Mouse (Mus musculus) CH12.LX (cell line): ENCODE measurements around the gene Tpcn1. TPM values are rescaled to one million over a fixed set of nuclear protein-coding genes. Genes with fewer than 3 reads are reported as not detected.

ENCODE experiments used
- DNase-seq: peaks from one replicate; pipeline ENCODE4 v3.0.0-alpha.2; 2013; ENCODE audit errors: extremely low read depth
- H3K27ac ChIP-seq: 2 replicates; pipeline ENCODE4 v1.5.1; 2012; ENCODE audit warnings: low read depth, mild to moderate bottlenecking, control low read depth, moderate library complexity; ENCODE audit not compliant: insufficient read depth
- H3K27me3 ChIP-seq: replicated peaks from 2 replicates; pipeline ENCODE3; 2012; ENCODE audit warnings: inconsistent platforms
- H3K36me3 ChIP-seq, 2 experiments: replicated peaks in 1 of 2; 2 replicates each; pipeline versions ENCODE3 to v1.6.1; 2012; ENCODE audit warnings: inconsistent platforms in 1 of 2, low read length in 1 of 2, mild to moderate bottlenecking in 1 of 2, mixed read lengths in 1 of 2, moderate library complexity in 1 of 2; ENCODE audit not compliant: control insufficient read depth in 1 of 2, insufficient read depth in 1 of 2
- H3K4me1 ChIP-seq, 2 experiments: 2 replicates each; pipeline ENCODE4 v1.6.1; 2012; ENCODE audit warnings: inconsistent platforms in 1 of 2, moderate library complexity in 1 of 2; ENCODE audit not compliant: insufficient read depth in 2 of 2, control insufficient read depth in 1 of 2
- H3K4me2 ChIP-seq: 2 replicates; pipeline ENCODE4 v1.6.1; 2012; ENCODE audit warnings: low read depth, mild to moderate bottlenecking, control low read depth; ENCODE audit not compliant: poor library complexity, insufficient read depth, severe bottlenecking
- H3K4me3 ChIP-seq, 3 experiments: fragments of 150-350 bp in 1 of 3; sonication (generic) in 1 of 3; replicated peaks in 1 of 3; 2 replicates each; pipeline versions ENCODE3 to v1.5.1; 2011 to 2012; ENCODE audit warnings: low read depth in 2 of 3, low read length in 2 of 3, mild to moderate bottlenecking in 2 of 3, moderate library complexity in 2 of 3, control low read depth in 1 of 3, improper control_type of control experiment in 1 of 3, inconsistent platforms in 1 of 3, mixed read lengths in 1 of 3; ENCODE audit not compliant: poor library complexity in 1 of 3
- H3K79me2 ChIP-seq: replicated peaks from 2 replicates; pipeline ENCODE4 v1.6.1; 2012; ENCODE audit warnings: mild to moderate bottlenecking, moderate library complexity; ENCODE audit not compliant: control insufficient read depth, poor library complexity, insufficient read depth, severe bottlenecking; ENCODE audit errors: extremely low read depth
- H3K9ac ChIP-seq: 2 replicates; pipeline ENCODE4 v1.6.1; 2012; ENCODE audit warnings: low read depth, mild to moderate bottlenecking, control low read depth, moderate library complexity; ENCODE audit not compliant: insufficient read depth
- H3K9me3 ChIP-seq: replicated peaks from 2 replicates; pipeline ENCODE3; 2012; ENCODE audit warnings: low read length, inconsistent platforms, mixed read lengths
- CHD1 ChIP-seq: IDR thresholded peaks from 2 replicates; pipeline ENCODE4 v1.6.1; 2012; ENCODE audit warnings: low read depth, low read length, improper control_type of control experiment, inconsistent platforms
- CHD2 ChIP-seq: IDR thresholded peaks from 2 replicates; pipeline ENCODE4 v1.6.1; 2011; ENCODE audit warnings: low read length, improper control_type of control experiment
- CTCF ChIP-seq, 2 experiments: IDR thresholded peaks in 1 of 2; conservative IDR thresholded peaks in 1 of 2; 2 replicates each; pipeline ENCODE4 v1.5.1; 2011 to 2012; ENCODE audit warnings: low read depth in 2 of 2, low read length in 2 of 2, improper control_type of control experiment in 1 of 2, inconsistent platforms in 1 of 2, mild to moderate bottlenecking in 1 of 2, moderate library complexity in 1 of 2
- E2F4 ChIP-seq: IDR thresholded peaks from 2 replicates; pipeline ENCODE4 v1.6.1; 2011; ENCODE audit warnings: low read depth, low read length, improper control_type of control experiment; ENCODE audit not compliant: insufficient replicate concordance
- EP300 ChIP-seq: IDR thresholded peaks from 2 replicates; pipeline ENCODE4 v1.6.1; 2011; ENCODE audit warnings: low read length, improper control_type of control experiment
- GABPA ChIP-seq: IDR thresholded peaks from 2 replicates; pipeline ENCODE4 v1.6.1; 2012; ENCODE audit warnings: low read depth, low read length, improper control_type of control experiment, inconsistent platforms; ENCODE audit not compliant: insufficient replicate concordance
- HCFC1 ChIP-seq: IDR thresholded peaks from 2 replicates; pipeline ENCODE4 v1.6.1; 2012; ENCODE audit warnings: low read depth, mild to moderate bottlenecking, inconsistent platforms, low read length, improper control_type of control experiment
- IRF4 ChIP-seq: IDR thresholded peaks from 2 replicates; pipeline ENCODE4 v1.6.1; 2014; ENCODE audit warnings: low read depth, mild to moderate bottlenecking, inconsistent platforms, low read length, improper control_type of control experiment
- JUN ChIP-seq: IDR thresholded peaks from 2 replicates; pipeline ENCODE4 v1.6.1; 2011; ENCODE audit warnings: low read depth, mild to moderate bottlenecking, low read length, improper control_type of control experiment, moderate library complexity; ENCODE audit not compliant: insufficient read depth
- JUND ChIP-seq: conservative IDR thresholded peaks from 2 replicates; pipeline ENCODE4 v1.6.1; 2011; ENCODE audit warnings: low read depth, low read length, improper control_type of control experiment
- KAT2A ChIP-seq: IDR thresholded peaks from 2 replicates; pipeline ENCODE4 v1.6.1; 2012; ENCODE audit warnings: low read length, improper control_type of control experiment, inconsistent platforms; ENCODE audit not compliant: insufficient replicate concordance
- MAFK ChIP-seq: IDR thresholded peaks from 2 replicates; pipeline ENCODE4 v1.6.1; 2011; ENCODE audit warnings: low read length, improper control_type of control experiment; ENCODE audit not compliant: insufficient replicate concordance
- MAX ChIP-seq: IDR thresholded peaks from 2 replicates; pipeline ENCODE4 v1.6.1; 2011; ENCODE audit warnings: low read length, improper control_type of control experiment
- MEF2A ChIP-seq: IDR thresholded peaks from 2 replicates; pipeline ENCODE4 v1.6.1; 2014; ENCODE audit warnings: low read depth, mild to moderate bottlenecking, inconsistent platforms, low read length, improper control_type of control experiment, borderline replicate concordance
- PAX5 ChIP-seq: IDR thresholded peaks from 2 replicates; pipeline ENCODE4 v1.6.1; 2012; ENCODE audit warnings: low read length, inconsistent platforms, mixed read lengths
- POLR2A ChIP-seq: IDR thresholded peaks from 2 replicates; pipeline ENCODE4 v1.6.1; 2011; ENCODE audit warnings: low read depth, mild to moderate bottlenecking, improper control_type of control experiment, low read length
- RAD21 ChIP-seq: IDR thresholded peaks from 2 replicates; pipeline ENCODE4 v1.6.1; 2011; ENCODE audit warnings: low read depth, mild to moderate bottlenecking, low read length, improper control_type of control experiment, moderate library complexity
- SMC3 ChIP-seq: IDR thresholded peaks from 2 replicates; pipeline ENCODE4 v1.6.1; 2011; ENCODE audit warnings: low read depth, low read length, improper control_type of control experiment
- TBP ChIP-seq: conservative IDR thresholded peaks from 2 replicates; pipeline ENCODE4 v1.6.1; 2011; ENCODE audit warnings: low read depth, low read length, improper control_type of control experiment
- UBTF ChIP-seq: IDR thresholded peaks from 2 replicates; pipeline ENCODE4 v1.6.1; 2012; ENCODE audit warnings: low read depth, mild to moderate bottlenecking, inconsistent platforms, low read length, improper control_type of control experiment, moderate library complexity
- USF1 ChIP-seq: IDR thresholded peaks from 2 replicates; pipeline ENCODE4 v1.6.1; 2014; ENCODE audit warnings: low read depth, mild to moderate bottlenecking, inconsistent platforms, low read length, improper control_type of control experiment
- USF2 ChIP-seq: conservative IDR thresholded peaks from 2 replicates; pipeline ENCODE4 v1.6.1; 2011; ENCODE audit warnings: low read depth, low read length, improper control_type of control experiment
- ZKSCAN1 ChIP-seq: IDR thresholded peaks from 2 replicates; pipeline ENCODE4 v1.6.1; 2012; ENCODE audit warnings: low read depth, inconsistent platforms, low read length, improper control_type of control experiment, borderline replicate concordance
- ZMIZ1 ChIP-seq: IDR thresholded peaks from 2 replicates; pipeline ENCODE4 v1.6.1; 2012; ENCODE audit warnings: low read depth, mild to moderate bottlenecking, inconsistent platforms, low read length, improper control_type of control experiment
- ZNF384 ChIP-seq: IDR thresholded peaks from 2 replicates; pipeline ENCODE4 v1.6.1; 2012; ENCODE audit warnings: low read depth, low read length, improper control_type of control experiment, inconsistent platforms
- dilution Hi-C: fragments of 300-500 bp; cut with MboI; formaldehyde crosslinking; loops from 2 replicates; pipeline ENCODE4 v1.14.3; 2020; ENCODE audit warnings: low sequenced_read_pairs; ENCODE audit not compliant: extremely low pct_unique_long_range_greater_than_20kb, extremely low pct_ligation_motif_present
- in situ Hi-C: fragments of 300-500 bp; cut with MboI; formaldehyde crosslinking; loops from 3 replicates; pipeline ENCODE4 v1.14.3; 2019; ENCODE audit warnings: low sequenced_read_pairs, low pct_ligation_motif_present, low pct_unique_long_range_greater_than_20kb, mixed read lengths
- polyA plus RNA-seq: library from polyadenylated mRNA; unstranded; fragments of >175 nt; gene quantifications from 2 replicates; pipeline ENCODE4 v1.2.1, GENCODE M21; 2012; ENCODE audit warnings: low read depth; ENCODE audit not compliant: insufficient read length
- total RNA-seq, 2 experiments: library from RNA; depleted of rRNA; stranded (reverse); fragments of 300-350 nt in 1 of 2; fragments of >200 nt in 1 of 2; gene quantifications; 2 replicates each; pipeline ENCODE4 v1.2.3; 2012 to 2014

Tpcn1 gene
- total and polyA plus RNA-seq, 3 experiments: 0.90 to 5.4 (median 2.2) TPM

DNA sequence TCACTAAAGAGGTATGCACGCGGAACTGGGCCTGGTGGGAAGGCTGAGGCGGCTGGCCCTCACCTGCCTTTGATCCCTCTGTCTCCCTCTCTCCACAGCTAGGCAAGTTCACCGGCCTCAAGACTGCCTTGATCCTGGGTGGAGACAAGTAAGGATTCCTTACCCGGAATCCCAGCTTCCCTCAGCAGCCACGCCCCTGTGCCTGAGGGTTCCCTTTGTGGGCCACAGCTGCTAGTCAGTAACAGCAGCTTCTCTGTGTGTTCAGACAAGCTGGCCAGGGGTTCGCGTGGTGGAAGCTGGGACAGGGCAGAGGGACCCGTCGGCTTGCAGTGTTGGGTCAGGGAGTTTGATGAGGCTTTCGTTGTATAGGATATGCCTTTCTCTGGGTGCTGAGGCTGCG is 30.3 kb upstream of the Tpcn1 start:
- Histone ChIP-seq H3K79me2 (peaks cover 31% of the 10 kb centered on the region), H3K27me3 (no peaks in the 10 kb centered on the region), H3K4me3 (no peak overlapping the region), H3K9ac (no peak overlapping the region), H3K36me3 (peaks cover 53 to 82% of the 10 kb centered on the region in 2 experiments), H3K9me3 (peaks cover 10% of the 10 kb centered on the region), H3K27ac (no peak overlapping the region), H3K4me1 (peaks cover 34 to 60% of the 10 kb centered on the region in 2 experiments), H3K4me2 (no peak overlapping the region)
- TF ChIP-seq CHD1: no peak
- TF ChIP-seq GABPA: no peak
- no peak for TF ChIP-seq JUN
- TF ChIP-seq ZMIZ1: no peak
- dilution Hi-C loops: no loop called here
- in situ Hi-C loops: loop anchor here (5.0 to 25.0 kb wide), 3 partner anchors 94 to 481 kb away; partner anchors contain the start of gene Dtx1
- no peak for DNase-seq

DNA sequence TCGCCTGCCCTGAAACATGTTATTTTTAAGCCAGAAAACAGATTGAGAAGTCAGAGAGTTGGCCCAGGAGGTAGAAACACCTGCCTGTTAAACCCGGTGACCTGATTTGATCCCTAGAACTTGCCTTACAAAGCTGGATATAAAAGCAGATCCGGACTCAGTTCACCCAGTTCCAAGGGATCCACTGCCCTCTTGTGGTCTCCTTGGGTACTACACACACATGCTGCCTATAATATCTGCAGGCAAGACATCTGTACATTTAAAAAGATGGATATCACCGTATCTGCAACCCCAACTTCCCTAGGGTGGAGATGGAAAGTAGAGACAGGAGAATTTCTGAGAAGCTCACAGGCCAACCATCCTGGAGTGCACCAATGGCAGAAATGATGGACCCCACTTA is 27.4 kb upstream of the Tpcn1 start:
- no peak overlapping the region for H3K9ac ChIP-seq
- H3K27ac ChIP-seq: no peak overlapping the region
- H3K36me3 ChIP-seq: peaks cover 41 to 65% of the 10 kb centered on the region in 2 experiments
- dilution Hi-C loops: no loop called here
- H3K9me3 ChIP-seq: peaks cover 2% of the 10 kb centered on the region
- peak; percentile 50 for DNase-seq
- H3K4me3 ChIP-seq: no peak overlapping the region
- H3K79me2 ChIP-seq: peaks cover 35% of the 10 kb centered on the region
- in situ Hi-C loops: loop anchor here (5.0 to 25.0 kb wide), 3 partner anchors 96 to 479 kb away; partner anchors contain the start of gene Dtx1
- H3K4me2 ChIP-seq: no peak overlapping the region
- H3K27me3 ChIP-seq: no peaks in the 10 kb centered on the region
- H3K4me1 ChIP-seq: peaks cover 18 to 45% of the 10 kb centered on the region in 2 experiments
- TF ChIP-seq ZMIZ1 (no peak), CTCF (conservative IDR thresholded peaks at IDR 0.05 in 1 of 2, IDR thresholded peaks at IDR 0.05 in 1 of 2; ENCODE audit: low read depth in 2 of 2, low read length in 2 of 2) (peak; percentile 61 to 78), SMC3 (peak; percentile 23), RAD21 (peak; percentile 7), TBP (no peak), GABPA (no peak), USF2 (no peak), PAX5 (no peak)

DNA sequence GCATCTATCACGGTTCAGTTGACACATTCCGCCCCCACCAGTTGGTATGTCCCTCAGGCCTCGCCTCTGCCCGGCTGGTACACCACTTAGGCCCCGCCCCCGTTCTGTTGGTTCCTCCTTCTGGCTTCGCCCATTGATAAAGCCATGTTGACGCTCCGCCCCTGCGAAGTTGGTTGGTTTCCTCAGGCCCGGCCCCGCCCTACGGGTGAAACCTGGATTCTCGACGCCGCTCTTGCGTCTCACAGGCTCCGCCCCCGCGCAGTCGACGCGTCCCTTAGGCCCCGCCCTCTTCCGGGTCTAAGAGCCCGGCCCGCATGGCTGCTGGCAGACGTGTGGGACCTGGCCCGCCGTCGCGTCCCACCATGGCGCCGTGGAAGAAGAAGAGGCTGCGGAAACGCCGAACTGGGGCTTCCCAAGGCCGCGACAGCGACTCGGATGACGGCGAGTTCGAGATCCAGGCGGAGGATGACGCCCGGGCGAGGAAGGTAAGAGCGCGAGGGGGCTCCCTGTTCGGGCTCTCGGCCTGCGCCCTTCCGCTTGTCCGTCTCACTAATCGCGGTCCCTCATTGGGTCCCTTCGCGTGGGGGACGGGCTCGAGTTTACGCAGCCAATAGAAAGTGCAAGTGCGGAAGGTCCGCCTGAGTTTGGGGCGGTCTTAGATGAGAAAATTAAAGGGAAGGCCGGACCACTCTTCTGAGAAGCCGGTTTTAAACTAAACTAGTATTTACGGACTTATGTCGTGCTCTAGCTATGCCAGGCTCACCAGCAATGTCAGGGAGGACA is 24.5 kb upstream of the Tpcn1 start:
- H3K27me3 ChIP-seq: no peaks in the 10 kb centered on the region
- H3K36me3 ChIP-seq: peaks cover 16 to 58% of the 10 kb centered on the region in 2 experiments
- peaks cover 2% of the 10 kb centered on the region for H3K9me3 ChIP-seq
- peaks cover 35% of the 10 kb centered on the region for H3K79me2 ChIP-seq
- DNase-seq: peak; percentile 100
- dilution Hi-C loops: no loop called here
- H3K4me1 ChIP-seq: peaks cover 5 to 21% of the 10 kb centered on the region in 2 experiments; a peak in 3 of 4 replicates
- H3K4me2 ChIP-seq: peak overlapping the region; percentile 32; the same call in 1 of the 2 replicates
- peak overlapping the region; percentile 73 for H3K27ac ChIP-seq
- in situ Hi-C loops: loop anchor here (25.0 kb wide), 2 partner anchors 351 to 476 kb away; no protein-coding TSS in a partner anchor
- peak overlapping the region; percentile 80 to 98 (median 88) for H3K4me3 ChIP-seq
- H3K9ac ChIP-seq: peak overlapping the region; percentile 74
- TF ChIP-seq IRF4 (no peak), JUND (no peak), MAFK (no peak), MEF2A (no peak; the same call in 1 of the 2 replicates), CHD2 (no peak; the same call in 1 of the 2 replicates), SMC3 (no peak), TBP (no peak), CHD1 (no peak), ZKSCAN1 (no peak), UBTF (no peak), HCFC1 (peak; percentile 66), POLR2A (peak; percentile 97), KAT2A (no peak), E2F4 (no peak), MAX (peak; percentile 81), ZNF384 (no peak), EP300 (no peak), USF1 (no peak)
